Mouse (Mus musculus) c-Kit-positive CD71-positive TER-119-positive erythroid progenitor cells, embryonic 14.5 days (primary cell): Measurements from ENCODE around the gene Gper1.

Experiments
- DNase-seq: peaks from one replicate; pipeline ENCODE4 v3.0.0-alpha.2; 2013; ENCODE audit warnings: low spot score

Gper1 gene

DNA sequence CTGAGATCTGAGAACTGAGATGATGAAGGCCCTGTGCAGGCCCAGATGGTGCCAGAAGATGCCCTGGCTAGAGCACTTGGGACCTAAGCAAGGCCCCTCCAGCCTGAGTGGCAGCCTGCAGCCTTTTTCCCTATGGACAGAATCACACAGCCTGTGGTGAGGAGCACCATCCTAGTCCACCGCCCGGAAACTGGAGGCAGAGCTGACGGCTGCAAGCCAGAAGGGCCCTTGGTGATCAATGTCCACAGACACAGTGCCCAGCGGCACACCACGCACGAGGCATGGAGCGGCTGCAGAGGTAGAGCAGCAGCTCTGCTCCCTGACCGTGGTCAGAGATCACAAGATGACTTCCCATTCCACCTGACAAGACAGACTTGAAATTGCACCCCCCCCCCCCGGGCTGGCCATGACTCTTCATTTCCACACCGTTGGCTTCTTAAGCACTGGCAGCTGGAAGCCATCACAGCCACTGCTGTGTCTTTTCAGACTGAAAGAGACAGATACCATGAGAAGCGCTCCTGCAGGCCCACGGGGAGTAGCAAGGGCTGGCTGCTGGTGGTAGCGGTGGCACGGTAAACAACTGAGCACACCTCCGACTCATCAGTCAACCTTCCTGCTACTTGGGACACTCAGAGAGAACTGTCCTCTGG, 11.2 kb upstream of the Gper1 start:
- DNase-seq, result no peak

DNA sequence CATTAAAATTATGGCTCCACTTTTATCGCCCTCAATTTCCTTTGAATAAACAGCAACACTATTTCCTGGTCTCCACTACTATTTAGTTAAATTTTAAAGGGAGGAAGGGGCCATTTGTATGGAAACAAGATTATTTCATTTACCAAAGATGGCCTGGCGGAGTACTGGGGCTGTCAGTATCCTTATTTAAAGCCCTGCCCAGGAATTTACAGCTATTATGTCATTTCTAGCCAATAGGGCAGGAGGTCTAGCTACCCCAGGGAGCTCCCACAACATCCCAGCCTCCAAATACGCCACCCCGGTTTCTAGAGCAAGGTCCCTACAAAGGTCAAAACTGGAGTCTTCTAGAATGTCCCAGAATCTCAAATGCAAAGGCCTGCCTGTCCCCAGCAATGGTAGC, 9.4 kb upstream of the Gper1 start:
- DNase-seq, result no peak

DNA sequence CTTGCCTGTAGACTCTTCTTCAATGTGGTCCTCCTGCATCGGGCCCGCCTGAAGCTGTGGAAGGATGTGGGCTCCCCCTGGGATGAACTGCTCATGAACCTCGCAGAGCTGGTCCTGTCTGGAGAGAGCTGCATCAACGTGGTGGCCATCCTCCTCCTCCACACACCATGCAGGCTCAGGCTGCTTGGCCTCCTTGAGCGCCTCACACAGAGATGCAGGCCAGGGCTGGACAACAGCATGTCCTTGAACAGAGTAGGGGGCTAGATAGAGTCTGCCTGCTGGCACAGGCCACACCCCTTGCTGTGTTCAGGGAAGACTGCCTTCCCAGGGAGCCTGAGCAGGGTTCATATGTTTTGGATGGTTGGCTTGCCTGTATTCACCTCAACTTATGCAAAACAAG, 8.0 kb upstream of the Gper1 start:
- DNase-seq, result no peak

DNA sequence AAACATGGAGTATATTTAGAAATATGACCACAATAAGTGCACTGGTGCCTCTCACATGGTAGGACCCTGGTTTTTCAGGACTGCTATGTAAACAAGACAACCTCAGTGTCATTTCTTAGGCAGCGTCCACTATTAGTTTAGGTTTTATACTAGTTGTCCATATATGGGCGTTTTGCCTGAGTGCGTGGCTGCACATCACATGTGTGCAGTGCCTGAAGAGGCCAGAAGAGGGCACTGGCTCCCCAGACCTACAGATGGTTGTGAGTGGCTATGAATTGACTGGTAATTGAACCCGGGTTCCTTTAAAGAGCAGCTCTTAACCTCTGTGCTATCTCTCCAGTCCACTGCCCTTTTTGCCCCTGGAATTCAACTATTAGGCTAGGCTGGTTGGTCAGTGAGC, 6.0 kb upstream of the Gper1 start:
- no peak for DNase-seq

DNA sequence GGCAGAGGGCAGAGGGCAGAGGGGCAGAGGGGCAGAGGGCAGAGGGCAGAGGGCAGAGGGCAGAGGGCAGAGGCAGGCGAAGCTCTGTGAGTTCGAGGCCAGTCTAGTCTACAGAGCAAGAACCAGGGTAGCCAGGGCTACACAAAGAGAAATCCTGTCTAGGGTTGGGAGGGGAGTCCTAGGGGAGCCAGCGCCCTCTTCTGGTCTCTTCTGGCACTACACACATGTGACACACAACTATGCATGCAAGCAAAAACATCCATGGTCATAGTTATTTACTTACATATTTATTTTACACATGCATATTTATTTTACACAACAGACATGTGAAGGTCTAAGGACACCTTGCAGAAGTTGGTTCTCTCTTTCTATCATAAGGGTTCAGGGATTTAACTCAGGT, 5.5 kb upstream of the Gper1 start:
- no peak for DNase-seq

DNA sequence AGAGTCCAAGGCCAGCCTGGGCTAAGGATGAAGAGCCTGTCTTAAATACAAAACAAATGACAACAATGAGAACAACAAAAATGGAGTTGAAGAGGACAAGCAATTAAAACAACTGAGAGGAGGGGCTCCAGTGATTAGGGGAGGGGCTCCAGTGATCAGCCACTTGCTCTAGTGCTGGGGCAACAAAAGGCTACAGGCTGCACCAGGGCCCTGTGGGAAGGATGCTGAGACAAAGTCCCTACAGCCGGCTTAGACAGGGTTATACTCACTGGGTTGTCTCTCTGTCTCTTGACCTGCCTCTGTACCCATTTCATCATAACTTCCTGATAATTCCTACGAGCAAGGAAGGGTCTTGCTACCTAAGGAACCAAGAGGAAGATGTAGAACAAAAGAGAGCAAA, 4.8 kb upstream of the Gper1 start:
- no peak for DNase-seq

DNA sequence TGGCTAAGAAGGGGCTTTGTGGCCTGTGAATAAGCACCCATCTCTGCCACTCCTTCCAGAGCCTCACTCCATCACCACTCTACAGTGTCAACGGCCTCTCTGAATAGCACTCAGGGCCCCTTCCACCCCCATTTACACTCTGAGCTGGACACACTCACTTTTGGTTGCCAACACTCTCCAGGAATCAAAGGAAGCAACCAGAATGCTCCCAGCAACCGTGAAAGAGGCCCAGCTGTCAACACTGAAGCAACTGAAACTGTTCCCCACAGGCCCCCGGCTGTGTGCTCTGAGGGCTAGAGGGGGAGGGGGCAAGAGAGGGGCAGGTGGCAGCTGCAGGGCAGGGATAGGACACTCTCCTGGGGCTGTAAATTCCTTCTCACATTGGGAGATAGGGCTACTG, 4.3 kb upstream of the Gper1 start:
- DNase-seq, result no peak

DNA sequence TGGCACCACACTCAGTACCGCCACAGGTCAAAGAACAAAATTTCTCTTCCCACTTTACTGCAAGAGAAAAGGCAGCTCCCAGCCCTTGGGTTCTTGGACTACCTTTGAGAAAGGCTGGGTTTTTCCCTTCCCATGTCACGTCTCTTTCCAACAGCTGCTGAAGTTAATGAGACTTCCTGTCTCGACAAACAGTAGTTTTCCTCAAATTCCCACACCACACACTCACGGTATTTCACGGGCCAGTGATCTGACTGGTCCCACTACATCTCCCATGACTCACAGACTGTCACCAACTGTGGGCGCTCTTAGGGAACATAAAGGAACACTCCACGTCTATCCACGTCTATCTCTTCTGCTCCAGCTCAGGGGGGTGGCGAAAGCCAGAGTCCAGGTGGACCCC, 2.2 kb downstream of the Gper1 start:
- no peak for DNase-seq

DNA sequence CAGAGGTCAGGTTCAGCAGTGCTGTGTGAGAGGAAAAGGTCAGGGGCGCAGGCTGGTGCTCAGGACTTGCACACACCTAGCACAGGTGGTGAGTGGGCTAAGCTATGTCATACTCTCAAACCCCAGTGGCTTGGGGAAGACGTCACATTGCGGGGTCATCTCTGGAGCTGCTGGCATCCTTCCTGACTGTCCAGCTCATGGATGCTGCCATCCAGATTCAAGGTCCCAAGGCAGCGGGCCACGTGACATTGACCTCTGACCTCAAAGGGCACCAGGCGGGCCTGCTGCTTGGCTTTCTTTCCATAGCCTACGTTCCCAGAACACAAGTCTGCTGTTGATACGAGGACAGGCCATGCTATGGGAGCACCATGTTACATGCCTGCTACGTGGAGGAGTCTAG, 4.0 kb downstream of the Gper1 start:
- DNase-seq, result no peak

DNA sequence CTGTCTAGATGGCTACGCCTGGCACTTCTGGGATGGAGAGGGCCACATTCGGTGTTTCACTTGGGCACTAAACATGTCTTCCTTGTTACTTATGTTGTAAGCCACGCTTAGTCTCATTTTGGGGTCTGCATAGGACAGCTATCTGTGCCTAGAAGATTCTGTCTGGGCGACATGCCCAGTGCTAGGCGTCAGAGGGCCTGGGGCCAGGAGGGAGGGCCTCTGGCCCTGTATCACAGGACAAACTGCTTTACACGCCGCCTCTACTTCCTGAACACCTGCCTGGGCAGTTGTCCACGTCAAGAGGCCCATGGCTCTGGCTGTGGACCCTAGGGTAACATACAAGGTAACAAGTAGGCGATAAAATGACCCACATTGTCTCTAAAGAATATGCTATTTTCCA, 5.0 kb downstream of the Gper1 start:
- no peak for DNase-seq

DNA sequence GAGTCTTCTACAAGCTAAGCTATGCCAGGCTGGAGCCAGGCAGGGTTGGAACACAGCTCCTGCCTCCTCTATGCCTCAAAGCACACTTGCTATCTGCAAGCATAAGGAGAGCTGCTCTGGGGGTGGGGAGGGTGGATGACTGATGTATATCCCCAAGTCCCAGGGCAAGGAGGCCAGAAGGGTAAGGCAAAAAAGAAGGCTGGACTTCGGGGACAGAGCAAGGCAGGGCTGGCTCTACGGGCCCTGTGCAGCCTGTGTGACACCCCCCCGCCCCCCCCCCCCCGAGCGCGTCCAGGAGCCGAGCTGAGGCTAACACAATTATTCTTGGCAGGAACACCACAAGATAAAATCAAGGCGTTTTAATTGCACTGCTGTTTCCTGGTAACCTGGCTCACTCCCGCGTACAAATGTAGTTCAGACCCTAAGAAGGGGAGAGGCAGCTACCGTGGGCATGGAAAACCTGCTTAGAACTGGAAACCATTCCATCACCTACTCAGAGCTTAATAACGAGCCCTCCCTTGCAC, 6.9 kb downstream of the Gper1 start:
- no peak for DNase-seq

DNA sequence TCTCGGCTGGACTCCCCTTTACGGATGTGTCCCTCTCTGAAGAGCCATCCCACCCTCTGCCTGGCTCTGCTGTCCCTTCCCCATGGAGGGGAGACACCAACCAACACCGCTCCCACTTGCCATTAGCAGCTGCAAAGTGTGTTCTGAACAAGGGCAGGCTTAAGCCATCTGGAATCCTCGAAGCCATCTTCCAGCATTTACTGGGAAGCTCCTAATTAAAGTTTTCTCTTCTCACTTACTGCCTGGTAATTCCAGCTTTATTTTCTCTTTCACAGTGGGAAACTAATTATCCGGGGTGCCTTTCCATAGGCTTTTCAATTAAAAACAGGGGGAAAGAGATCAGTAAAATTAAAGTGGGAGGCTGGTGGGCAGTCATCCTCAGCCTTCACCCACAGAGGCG, 9.4 kb downstream of the Gper1 start:
- no peak for DNase-seq

DNA sequence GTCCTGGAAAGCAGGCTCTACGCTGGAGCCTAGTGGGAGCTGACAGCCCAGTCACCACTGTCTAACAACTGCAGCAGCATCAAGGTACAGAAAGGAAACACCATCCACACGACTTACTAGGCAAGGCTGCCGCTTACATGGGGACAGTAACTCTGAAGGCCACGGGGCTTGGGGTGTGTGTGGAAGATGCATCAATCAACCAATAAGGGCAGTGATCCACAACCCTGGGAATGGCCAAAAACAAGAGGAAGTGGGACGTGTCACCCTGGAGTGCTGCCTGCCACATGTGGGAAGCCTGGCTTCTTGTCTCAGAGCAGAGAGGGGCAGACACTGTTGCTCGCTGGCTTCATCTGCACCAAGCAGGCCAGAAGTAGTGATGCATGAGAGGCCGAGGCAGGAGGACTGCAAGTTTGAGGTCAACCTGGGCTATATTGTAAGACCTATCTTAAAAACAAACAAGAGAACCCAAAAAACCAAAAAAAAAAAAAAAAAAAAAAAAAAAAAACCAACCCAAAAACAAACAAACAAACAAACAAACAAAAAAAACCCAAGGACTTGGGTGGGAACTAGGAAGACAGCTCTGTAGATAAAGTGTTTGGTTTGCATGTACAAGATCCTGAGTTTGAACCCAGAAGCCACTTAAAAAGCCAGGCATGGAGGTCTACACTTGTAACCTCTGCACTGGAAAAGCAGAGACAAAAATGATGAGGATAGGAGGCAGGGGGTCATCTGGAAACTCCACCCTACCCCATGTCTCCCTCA, 10.0 kb downstream of the Gper1 start:
- DNase-seq, result no peak

DNA sequence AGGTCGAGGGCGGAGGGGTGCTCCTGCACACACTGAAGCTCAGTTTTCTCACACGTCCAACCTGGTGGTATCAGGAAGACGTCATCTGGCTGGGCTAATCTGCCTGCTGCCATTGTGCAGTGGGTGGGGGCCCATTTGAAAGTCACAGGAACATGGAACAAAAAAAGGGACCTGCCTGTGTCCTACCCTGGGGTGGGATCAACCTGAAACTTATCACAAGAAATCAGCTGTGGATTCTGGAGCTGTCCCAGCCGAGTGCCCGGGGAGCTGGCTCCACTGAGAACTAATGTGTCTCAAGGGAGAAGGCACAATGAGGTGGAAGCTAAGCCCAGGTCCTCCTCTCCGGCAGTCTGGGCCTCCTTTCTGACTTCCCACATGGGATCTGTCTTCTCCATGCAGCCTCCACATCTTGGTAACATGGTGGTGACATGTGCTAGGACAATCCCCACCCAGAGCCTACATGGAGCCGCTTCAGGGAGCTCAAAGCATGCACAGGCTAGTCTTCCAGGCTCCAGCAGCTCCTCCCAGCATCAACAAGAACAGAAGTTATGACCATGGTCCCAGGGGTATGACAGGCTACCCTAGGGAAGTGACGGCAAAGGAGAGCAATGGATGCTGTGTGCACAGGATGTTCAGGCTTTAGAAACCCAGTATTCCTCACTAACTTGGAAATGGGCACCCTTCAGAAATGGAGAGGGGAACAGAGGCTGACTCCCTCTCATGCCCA, 11.1 kb downstream of the Gper1 start:
- no peak for DNase-seq

DNA sequence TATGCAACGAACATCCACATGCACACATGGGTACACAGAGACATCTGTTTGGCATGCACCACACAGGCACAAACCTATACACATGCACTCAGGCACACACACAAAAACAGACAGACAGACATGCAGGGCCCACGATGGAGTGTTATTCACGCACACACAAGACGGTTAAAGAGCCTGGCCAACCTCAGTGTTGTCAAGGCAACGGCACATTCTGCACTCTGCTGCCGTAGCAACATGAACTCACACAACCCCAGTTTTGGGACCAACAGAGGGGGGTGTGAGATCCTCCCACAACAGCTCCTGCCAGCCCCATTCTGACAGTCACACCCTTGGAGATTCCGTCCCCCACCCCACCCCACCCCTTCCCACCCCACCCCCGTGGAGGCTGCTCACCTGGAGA, 12.0 kb downstream of the Gper1 start:
- no peak for DNase-seq

DNA sequence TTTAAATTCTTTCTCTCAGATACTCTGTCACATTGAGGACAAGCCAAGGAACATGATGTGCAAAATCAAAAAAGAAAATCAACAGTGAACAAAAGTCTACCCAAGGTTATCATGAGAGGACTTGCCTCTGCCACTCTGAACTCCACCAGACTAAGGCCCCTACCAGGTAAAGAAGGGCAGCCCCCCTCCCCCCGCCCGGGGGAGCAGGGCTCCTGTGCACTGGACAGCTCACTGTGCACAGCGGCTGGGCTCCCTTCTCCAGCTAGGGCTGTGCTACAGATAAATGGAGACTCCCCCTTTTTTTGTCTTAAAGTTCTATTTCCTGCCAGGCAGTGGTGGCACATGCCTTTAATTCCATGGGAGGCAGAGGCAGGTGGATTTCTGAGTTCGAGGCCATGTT, 14.8 kb downstream of the Gper1 start:
- DNase-seq, result no peak

DNA sequence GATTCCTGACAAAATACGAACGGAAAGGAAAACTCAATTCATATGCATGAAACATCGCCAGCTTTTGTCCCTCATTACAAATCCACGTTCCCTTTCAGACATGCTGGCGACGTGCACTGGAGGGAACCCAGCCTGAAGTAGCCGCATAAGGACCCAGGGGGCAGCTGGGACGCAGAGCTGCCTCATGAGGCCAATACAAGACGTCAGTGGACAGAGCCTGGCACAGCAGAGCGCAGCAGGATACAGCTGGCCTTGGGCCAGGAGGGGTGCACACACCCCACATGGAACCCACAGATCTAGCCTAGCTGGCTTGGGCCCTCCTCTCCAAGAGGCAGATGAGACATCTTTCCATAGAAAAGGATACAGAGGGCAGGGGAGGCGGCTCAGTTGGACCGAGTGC, 15.5 kb downstream of the Gper1 start:
- no peak for DNase-seq

DNA sequence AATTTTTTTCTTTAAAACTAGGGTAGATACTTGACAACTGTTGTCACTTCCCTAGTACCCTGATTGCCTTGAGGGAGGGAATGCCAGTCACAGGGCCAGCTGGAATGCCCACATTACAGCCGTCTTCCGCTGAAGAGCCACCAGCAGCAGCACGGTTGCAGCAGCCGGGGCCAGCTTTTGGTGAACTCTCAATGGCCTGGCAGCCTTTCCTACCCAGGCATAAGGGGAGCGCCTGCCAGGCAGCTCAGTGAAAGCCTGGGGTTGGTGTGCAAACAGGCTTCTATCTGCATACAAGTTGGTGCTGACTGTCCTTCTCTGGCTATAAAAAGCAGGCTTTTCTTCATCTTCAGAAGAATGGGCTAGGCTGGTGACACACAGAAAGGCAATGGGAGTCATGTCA, 17.5 kb downstream of the Gper1 start:
- DNase-seq, result no peak

DNA sequence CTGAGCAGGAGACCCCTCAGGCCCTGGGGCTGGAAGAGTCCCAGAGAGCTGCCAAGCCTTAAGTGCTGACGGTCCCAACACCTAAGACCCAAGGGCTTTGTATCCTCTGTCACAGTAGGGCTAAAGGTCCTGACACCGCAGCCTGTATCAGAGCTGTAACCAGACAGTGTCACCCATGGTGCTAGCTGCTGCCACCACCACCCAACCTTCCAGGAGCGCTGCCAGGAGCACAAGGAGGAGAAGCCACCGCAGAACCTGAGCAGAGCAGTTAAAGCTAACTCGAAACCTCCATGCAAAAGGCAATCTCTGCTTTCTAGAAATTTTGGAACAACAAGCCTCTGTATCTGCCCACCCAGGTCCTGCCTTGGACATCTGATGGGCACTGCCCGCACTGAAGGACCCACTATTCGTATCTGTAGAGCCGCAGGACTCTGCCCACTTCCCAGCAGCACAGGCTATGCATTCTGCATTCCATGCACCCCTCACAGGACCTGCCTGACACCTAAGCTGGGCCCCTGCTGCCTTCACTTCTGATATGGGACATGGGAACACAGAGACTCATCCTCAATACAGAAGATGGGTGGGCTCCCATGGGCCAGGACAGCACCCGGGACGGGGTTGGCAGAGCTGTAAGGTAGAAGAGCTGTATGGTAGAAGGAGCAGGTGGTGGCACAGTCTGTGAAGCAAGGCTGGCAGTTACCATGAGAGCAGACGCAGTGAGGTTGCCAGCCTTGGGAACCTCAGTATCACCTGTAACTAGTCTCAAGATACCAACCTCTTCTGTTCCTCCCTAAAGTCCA, 18.2 kb downstream of the Gper1 start:
- no peak for DNase-seq

DNA sequence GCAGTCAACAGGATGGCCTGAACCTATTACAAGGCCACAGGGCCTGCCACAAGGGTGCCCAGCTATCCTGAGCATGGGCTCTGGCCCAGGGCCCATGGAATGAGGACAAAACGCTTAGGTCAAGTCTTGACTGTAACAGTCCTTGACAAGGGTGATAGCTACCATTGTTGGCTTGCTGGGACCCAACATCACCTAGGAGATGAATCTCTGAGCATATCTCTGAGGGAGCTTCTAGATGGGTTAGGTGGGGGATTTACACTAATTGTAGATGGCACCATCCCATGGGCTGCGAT, 18.7 kb downstream of the Gper1 start:
- no peak for DNase-seq

DNA sequence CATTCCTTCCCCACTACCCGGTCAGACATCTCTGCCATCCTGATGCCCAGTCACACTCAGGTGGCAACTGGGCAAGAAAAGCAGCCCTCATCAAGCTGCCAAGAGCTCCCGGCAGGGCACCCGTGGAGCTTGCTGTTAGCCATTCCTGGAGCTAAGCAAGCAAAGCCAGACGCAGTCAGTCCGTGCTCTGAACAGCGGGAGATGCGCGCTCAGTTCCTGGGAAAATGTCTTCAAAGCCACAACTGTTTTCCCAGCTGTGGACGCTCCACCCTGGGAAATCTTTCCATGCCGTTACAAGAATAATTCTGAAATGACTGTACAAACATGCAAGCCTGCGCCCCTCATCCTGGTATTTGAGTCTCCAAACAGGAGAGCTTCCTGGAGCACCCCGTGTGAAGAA, 19.5 kb downstream of the Gper1 start:
- DNase-seq, result no peak

DNA sequence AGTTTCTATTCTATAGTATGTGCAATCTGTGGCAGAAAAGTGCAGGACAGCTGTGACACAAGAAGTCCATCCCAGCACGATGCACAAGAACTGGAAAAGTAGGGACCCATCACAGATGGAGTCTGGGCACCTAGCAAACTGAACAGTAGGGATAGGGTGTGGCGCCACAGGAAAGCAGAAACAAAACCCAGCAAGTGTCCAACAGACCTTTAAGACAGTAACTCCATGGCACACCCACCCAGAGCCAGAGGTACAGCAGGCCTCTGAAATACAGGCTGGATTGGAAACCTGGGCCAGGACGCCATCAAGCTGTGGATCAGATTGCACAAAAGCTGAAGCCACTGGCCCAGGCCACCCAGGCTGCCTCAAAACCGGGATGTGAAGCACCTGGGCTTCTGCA, 20.0 kb downstream of the Gper1 start:
- no peak for DNase-seq

DNA sequence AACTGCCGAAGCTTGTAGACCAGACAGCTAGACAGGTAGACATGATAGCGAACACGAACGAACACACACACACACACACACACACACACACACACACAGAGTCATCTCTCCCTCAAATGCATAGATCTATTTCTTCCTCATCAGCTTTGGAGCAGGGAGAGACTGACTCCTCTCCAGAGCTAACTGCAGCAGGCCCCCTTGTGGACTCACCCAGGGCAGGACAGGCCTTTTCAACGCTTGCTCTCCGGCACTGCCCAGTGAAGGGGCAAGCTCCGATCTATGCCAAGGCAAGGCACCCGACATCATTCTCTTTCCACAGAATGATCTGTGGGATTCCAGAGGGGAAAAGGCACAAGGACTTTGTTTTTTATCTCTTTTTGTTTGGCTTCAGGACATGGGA, 22.3 kb downstream of the Gper1 start:
- DNase-seq, result no peak
